Mouse (Mus musculus) cerebral cortex, adult 2 months (tissue): Measurements from ENCODE around the gene Arcn1.

Experiments
- WGBS: fragments of 180-500 bp; shearing (Covaris S2); methylation state at CpG from one replicate; pipeline ENCODE4 v1.1.7; 2018; 5-methylcytosine and 5-hydroxymethylcytosine counted together

The Arcn1 gene

GRCm38 (mm10) chr9:44719632-44720357 is 47.9 kb downstream of the Arcn1 start:
- 42% methylated on average over 8 of the region's 8 CpGs for WGBS

DNA sequence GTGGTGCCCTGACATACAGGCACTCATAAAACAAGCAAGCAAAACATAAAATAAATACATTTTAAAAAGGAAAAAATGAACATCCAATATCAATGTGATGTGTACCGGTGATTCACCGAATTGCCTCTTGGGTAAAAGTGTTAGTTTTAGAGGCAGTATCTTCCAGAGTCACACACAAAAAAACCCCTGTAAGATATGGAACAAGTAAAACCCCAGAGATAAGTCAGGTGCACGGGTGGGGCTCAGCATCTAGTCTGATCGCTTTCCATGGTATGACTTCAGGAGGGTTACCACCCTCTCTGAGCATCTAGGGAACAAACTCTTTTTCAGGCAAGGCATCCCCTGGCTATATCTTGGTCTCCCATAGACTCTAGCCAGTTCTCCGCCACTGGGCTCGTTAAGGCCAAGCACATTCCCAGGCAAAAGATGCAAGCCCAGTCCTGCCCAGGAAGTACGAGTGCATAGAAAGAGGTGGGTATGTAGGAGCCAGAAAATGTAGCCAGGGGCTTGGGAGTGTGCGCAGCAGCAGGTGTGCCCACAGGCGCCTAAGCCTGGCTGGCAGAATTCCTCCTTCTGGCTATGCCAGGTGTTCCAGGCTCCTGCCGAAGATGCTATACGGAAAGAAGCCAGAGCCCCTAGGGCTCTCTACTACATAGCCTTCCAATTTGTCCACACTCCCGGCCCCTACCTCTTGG is 48.6 kb downstream of the Arcn1 start:
- 61% methylated on average over 12 of the region's 12 CpGs for WGBS

DNA sequence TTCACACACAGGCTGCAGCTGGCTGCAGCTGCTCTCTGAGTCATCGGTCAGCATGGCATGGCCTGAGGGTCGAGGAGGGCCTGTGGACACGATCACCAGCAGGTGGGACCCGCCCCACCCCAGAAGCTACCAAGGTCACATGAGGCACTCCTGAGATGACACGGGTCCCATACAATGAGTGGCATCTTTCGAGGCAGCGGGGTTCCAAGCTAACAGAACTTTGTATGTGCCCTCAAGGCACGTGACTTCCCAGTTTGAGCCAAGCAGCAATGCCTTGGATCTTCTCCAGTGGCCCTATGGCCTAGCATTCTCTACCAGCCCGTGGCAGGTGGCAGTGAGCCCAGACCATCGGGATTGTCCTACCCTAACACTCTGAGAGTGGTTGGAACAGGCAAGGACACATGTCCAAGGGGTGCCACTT is 49.8 kb downstream of the Arcn1 start:
- 68% methylated on average over 10 of the region's 10 CpGs for WGBS

DNA sequence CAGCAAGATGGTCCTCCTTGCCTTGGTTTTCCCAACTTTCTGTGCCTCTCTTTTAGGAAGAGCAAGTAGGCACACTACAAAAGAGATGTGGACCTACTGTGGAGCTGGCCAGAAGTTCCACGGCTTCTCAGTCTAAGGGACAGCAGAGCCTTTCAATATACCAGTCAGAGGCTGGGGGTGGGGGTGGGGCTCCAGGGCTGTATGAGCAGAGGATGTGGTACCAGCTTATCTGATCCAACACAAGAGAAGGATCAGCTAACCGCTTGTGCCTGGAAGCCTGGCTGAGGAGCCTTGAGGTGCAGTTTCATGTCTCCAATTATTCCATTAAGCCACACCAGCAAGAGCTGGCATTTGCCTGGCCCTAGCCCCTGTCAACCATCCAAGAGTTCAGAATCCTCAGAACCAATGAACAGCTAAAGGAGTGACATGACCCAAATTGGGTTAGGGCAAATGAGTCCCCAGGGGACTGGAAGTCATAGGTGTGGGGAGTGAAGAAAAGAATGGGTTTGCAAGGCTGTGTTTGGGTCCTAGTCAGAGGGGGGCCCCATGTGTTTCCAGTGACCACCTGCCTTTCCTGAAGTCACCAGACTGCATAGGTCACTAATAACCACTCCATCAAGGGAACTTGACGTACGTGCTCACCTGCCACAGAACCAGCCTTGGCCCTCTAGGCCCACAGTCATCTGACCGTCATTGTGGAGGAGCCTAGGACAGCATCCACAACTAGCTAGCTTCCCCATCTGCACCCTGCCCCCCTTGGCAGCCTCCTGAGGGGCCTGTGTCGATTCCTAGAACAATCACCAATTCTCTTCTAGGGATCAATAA is 50.4 kb downstream of the Arcn1 start:
- WGBS = 73% methylated on average over 6 of the region's 6 CpGs

DNA sequence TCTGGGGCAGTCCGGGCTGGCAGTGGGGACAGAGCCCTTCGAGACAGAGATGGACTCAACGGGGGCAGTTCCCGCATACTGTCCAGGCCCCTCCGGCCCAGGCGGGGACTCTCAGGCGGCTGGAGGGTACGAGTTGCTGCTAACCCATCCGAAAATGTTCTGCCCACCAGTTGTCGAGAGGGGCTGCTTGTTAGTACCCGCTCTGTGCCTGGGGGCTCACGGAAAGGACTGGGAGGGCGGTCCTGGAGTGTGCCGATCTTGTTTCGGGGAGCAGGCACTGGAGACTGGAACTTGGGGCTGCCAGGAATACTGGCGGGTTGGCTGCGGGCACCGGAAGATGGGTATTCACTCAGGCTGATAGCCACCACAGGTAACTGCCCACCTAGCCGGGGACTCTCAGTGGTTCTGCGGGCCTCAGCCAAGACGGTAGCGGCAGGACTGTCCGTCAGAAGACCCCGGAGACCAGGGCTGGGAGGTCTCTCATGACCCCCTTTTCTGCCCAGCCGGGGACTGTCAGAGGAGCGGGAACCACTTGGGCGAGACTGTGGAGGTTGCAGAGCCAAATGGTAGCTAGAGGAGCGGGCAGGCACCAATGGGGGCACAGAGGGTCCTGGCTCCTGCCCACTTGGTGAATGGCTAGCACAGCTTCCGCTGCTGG is 51.8 kb downstream of the Arcn1 start:
- 94% methylated on average over 29 of the region's 29 CpGs for WGBS

- WGBS = 79% methylated on average over 17 of the region's 17 CpGs
Measured at GRCm38 (mm10) chr9:44715109-44715508, 52.5 kb downstream of the Arcn1 start.

DNA sequence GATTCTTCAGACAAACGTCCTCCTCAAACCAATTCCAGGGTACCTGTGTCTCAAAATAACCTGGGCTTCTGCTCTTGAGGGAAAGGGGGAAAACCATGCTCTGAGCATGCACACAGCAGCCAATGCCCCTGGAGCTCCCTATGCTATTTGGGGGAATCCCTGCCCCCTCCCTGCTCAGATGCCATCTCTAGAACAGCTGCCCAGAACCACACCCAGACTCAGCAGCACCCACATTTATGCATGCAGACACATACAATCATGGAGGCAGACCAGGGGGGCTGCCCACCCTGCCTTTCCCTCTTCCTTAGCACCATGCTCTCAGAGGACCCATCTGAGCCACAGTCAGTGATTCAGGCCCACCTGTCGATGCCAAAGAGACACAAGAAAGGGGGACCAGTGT is 54.1 kb downstream of the Arcn1 start:
- 66% methylated on average over 2 of the region's 2 CpGs for WGBS

DNA sequence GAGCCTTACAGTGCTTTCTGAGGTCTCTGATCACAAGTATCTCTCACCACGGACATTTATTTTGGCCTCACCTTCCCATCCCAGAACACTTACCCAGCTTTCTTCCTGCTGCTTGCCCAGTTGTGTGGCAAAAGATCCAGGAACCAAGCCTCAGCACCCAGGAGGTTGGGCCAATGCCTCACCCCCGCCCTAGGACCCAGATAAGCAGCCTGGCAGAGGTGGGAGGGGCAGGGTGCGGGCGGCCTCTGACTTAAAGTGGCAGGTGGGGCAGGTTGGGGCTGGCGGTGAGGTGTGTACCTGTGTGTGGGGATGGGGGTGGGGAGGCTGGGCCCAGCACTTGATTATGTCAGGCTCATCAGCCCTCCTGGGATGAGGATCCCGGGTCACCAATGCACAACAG is 54.6 kb downstream of the Arcn1 start:
- 88% methylated on average over 6 of the region's 6 CpGs for WGBS

DNA sequence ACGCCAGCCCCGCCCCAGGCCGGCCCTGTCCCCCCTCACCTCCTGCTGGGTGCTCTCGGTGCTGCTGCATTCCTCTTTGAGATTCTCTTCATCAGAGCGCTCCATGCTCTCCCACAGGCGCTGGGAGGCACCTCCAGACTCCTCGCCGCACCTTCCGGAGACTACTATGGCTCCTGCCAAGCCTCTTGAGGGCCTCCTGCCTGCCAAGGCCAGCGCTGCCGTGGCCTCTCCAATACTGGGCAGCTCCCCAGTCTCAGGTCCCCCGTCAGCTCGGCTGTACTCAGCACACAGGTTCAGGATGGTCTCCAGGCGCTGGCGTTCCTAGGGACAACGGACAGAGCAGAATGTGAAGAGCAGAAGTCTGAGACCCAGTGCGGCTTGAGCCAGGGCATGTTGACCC is 56.0 kb downstream of the Arcn1 start:
- WGBS = 80% methylated on average over 17 of the region's 17 CpGs

DNA sequence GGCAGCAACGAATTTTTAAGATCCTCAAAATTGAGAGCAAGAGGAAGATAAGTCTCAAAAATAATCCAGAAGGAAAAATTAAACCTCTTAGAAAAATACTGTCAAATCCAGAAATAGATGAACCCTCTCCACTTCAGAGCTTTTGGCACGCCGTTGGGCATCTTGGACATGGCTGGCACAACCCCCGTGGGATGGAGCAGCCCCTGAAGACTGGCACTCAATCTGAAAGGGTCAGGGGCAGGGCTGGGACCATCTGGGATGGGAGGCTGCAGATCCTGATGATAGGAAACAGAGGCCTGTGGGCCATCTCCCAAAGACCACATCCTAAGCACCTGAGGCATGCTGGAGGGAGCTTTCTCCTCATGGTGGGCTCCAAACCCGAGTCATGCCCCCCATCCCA is 57.4 kb downstream of the Arcn1 start:
- WGBS = 56% methylated on average over 5 of the region's 5 CpGs

GRCm38 (mm10) chr9:44709600-44709999 is 58.0 kb downstream of the Arcn1 start:
- 43% methylated on average over 2 of the region's 2 CpGs for WGBS

- WGBS = 27% methylated on average over 6 of the region's 6 CpGs
Measured at GRCm38 (mm10) chr9:44708925-44709324, 58.7 kb downstream of the Arcn1 start.

DNA sequence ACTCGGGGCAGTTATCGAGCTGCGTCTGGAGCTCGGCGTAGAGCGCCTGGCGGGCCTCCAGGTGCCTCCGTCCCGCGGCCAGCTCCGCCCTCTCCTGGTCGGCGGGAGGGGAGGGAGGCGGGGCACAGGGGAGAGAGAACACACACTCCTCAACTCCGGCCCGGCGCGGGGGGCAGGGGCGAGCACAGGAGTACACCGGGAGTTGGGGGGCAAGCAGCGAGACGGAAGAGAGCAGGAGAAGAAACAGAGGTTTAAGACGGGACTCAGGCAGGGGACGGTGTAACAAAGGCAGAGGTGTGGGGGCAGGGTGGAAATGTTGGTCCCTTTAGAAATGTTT is 59.2 kb downstream of the Arcn1 start:
- 24% methylated on average over 24 of the region's 24 CpGs for WGBS

GRCm38 (mm10) chr9:44707749-44708428 is 59.8 kb downstream of the Arcn1 start:
- WGBS = 46% methylated on average over 28 of the region's 28 CpGs

DNA sequence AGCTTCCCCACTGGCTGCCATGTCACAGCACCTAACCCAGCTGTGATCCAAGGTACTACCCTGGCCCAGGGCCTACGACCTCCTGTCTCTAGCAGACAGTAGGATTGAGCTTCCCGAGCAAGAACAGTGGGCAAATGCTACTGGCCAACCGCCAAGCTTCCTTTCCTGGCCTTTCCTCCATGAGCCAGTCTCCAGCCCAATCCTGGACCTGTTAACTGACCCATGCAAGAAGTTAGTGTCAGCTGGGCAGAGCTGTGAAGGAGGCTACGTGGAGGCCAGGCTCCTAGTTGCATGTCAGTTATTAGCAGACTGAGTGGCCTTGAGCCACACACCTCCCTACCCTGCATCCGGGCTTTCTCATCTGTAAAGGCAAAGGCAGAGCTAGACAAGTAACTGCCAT is 67.9 kb downstream of the Arcn1 start:
- WGBS = 79% methylated on average over 5 of the region's 5 CpGs

DNA sequence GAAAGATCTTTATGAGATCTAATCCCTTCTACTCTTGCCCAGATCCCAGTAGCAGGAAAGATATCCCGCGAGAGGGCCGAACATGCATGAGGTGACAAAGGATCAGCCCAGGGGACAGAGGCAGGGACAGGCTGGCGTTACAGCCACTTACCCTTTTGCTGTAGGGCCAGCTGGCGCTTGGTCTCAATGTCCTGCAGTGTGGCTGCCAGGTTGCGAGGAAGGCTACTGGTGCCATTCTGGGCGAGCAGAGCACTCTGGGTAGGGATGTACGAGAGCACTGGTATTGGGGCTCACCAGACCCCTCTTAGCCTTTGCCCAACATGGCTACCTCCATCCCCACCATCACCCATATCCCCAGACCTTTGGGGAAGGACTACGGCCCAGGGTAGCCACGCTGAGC is 68.4 kb downstream of the Arcn1 start:
- whole genome bisulfite sequencing = 84% methylated on average over 10 of the region's 10 CpGs

DNA sequence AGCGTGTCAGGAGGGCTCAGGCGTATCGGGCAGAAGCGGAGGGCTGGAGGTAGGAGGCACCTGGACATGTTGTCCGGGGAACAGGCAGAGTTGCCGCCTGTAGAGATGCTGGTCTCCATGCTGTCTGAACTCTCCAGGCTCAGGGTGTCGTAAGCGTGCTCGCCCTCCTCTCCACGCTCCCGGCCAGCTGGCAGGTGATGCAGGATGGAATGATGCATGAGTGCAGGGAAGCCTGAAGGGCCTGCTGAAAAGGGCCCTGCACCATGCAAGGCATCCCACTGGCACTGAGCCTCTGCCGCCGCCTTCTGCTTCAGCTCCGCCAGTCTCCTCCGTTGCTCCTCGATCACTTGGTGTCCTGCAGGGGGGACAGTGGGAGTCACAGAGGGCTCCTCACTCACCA is 69.8 kb downstream of the Arcn1 start:
- WGBS = 91% methylated on average over 16 of the region's 16 CpGs

GRCm38 (mm10) chr9:44693071-44693470 is 74.6 kb downstream of the Arcn1 start:
- 60% methylated on average over 11 of the region's 11 CpGs for WGBS

DNA sequence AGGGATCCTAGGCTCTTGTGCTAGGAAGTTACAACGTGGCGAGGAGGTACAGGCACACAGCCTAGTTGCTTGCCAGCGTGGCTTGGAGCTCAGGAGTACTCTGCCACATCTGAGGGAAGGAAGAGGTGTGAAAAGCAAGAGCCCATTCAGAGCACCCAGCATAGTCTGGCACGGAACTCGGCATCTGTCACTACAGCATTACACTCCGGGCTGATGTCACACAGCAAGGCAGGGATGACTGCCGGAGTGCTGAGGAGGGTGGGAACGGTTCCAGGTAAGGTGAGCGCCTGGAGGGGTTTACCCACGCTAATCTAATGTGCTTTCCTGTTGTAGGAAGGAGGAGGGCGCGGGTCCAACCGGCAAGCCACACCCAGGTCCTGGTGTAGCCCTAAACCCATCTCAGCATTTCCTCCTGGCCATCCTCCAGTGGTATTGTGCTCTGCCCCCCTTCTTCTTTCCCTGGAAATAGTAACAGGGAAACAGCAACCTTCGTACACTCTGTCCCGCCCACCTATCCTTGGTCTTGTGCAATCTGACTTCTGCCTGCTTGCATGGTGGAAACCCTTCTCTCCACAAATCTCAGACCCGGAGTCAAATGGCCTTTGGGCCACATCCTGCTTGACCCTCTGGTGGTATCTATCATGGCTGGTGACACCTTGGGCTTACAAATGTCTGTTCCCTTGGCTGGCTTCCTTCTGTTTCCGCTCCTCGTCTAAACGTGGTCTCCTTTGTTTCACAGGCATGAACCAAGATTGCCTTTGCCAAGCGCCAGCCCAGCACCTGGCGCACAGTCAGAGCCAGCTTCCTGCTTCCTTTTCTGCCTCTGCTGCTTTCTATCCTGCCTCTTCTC is 75.7 kb downstream of the Arcn1 start:
- WGBS = 28% methylated on average over 21 of the region's 21 CpGs
